Mouse (Mus musculus) left cerebral cortex, adult 11 months (tissue): ENCODE results near the gene Ipo11.
A peak's percentile ranks its signal among the peaks of the same experiment; 100 is the strongest.
"Not testable (repeated sequence)": the region's sequence is repeated elsewhere in the genome, so short reads cannot be mapped to it uniquely, and the experiment has no call there.

Experiments
- DNase-seq: peaks from one replicate; pipeline ENCODE4 v3.0.0; 2022; ENCODE audit warnings: low spot score

Gene Ipo11

DNA sequence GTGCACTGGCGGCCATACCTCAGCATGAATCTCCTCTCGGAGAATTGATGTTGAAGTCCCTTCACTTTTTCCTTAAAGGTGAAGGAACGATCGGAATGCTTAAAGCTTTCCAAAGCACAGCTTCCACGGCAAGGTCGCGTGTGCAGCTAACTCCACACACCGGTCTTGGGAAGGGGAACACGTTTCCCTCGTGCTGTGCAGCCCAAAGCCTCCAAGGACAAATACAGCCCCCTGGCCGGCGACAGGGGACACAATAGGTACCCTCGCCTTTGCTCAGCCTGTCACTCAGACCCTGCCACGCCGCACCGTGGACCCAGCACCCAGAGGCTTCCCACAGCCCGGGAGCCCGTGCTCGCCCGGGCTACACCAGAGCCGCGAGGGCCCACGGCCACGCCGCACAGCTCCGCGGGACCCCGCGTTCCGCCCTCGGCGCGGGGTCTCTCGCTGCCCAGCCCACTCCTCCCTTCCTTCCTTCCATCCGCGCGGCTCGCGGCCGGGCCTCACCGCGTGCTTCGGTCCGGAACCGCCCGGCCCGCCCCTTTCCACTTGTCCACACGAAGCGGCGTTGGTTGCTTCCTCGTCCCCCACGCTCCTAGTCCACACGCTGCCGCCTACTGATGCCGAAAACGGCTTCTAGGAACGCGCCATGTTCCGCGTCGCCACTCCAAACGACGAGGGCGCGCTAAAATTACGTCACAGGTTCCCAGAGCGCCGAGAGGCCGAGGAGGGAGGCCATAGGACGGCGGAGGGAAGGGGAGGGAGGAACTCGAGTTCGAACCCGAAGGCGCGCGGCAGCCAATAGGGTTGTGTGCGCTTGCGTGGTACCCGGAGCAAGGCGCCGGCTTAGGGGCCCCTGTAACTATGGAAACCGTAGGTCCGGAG lies at the start of gene Ipo11:
Gene Ipo11, minus strand, starts transcription at position 703 of the 882 bp plus-strand sequence.
- DNase-seq, result peak; percentile 86

DNA sequence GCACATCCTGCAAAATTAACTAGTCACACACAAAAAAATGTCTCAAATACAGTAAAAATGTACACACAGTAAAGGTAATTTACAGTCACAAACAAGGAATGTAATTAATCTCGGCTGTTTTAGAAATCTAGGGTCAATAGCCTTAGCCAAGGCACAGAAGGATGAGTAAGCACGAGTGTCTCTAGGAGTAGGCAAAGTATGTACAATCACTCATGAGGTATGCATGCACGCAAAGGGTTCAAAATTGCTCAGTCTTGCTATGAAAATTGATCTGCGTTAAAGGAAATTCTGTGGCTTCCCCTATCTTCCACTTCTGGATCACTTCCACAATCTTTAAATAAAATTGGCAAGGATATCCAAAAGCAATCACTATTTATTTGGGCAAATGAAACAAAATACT lies 24.7 kb upstream of the Ipo11 start:
- no peak for DNase-seq

DNA sequence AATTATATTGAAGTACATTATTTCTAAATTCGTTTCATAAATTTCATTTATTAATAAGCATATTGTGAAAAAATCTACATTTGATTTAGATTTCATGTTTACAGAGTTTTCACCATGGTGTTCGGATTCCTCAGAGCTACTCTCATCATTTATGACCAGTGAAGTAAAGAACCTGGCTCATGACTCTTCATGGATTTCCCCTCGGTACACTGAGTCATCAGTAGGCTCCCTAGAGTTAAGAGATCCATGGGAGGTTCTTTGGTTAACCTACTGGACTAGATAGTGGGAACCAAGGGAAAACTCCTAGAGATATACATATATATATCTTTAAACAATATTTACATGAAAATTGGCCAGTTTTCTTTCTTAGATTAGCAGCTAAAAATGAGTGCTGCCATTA lies 23.8 kb upstream of the Ipo11 start:
- no peak for DNase-seq

DNA sequence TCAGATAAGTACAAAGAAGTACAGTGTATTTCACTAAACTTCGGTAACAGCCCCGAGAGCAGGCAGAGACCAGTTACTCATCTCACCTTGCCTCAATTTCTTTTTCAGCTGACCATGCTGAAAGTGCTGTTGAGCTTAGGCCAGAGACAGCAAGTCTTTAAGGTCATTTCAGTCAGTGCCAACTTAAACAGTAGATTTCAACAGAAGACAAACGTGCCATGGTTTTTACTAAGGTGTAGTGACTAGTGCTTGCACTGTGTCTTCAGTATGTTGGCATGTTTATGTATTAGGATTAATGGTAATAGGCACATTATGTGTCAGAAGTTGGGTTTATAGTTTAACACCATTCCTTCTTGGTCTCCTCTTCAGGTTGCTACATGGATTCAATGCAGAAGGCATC lies 21.5 kb upstream of the Ipo11 start:
- no peak for DNase-seq

DNA sequence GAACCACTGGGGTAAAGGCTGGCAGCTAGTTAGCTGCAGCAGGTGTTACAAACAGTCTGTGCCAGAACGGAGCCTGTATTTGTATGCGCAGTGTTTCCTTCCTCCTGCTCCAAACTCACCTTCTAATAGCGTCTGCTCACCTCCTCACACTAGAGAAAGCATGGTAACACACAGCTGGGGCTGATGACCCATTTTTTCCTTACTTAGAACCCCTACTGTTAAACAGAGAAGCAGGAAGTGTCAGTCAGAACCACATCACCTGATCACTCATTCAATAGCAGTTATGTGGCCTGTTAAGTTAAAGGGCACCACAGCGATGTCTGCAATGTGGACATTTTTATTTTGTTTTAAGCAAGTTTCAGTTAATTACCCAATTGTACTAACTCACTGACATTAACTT lies 20.8 kb upstream of the Ipo11 start:
- no peak for DNase-seq

DNA sequence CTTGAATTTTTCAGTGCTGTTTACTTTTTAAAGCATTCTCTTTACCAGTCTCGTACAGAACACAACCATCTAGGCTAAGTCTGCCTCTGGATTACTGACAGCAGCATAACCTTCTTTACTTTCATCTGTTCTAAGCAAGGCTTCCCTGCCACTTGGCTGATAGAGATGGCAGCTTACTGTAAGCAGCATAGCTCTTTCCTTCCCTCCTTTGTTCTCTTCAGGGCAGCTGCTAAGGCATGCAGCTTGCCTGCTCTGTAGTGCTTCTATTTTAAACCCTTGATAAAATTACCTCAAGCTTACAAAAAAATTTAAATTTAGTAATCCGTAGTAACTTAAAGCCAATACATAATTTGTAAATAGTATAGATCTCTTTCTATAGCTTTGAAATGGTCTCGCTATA lies 18.1 kb upstream of the Ipo11 start:
- no peak for DNase-seq

DNA sequence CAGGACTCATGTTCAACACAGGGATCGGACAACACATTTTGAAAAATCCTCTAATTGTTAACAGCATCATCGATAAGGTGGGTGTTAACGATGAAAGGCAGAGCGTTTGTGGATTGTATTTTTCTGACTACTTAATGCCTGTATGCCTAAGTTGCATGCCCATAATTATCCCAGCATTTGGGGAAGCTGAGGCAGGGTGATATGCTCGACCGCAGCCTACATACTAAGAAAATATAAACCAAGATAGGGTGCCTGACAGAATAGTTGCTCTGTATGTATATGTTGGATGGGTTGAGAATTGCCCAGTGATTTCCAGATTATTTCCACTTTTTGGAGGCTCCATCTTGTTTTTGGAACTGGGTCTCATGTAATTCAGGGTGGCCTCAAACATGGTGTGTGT lies 10.8 kb upstream of the Ipo11 start:
- no peak for DNase-seq

DNA sequence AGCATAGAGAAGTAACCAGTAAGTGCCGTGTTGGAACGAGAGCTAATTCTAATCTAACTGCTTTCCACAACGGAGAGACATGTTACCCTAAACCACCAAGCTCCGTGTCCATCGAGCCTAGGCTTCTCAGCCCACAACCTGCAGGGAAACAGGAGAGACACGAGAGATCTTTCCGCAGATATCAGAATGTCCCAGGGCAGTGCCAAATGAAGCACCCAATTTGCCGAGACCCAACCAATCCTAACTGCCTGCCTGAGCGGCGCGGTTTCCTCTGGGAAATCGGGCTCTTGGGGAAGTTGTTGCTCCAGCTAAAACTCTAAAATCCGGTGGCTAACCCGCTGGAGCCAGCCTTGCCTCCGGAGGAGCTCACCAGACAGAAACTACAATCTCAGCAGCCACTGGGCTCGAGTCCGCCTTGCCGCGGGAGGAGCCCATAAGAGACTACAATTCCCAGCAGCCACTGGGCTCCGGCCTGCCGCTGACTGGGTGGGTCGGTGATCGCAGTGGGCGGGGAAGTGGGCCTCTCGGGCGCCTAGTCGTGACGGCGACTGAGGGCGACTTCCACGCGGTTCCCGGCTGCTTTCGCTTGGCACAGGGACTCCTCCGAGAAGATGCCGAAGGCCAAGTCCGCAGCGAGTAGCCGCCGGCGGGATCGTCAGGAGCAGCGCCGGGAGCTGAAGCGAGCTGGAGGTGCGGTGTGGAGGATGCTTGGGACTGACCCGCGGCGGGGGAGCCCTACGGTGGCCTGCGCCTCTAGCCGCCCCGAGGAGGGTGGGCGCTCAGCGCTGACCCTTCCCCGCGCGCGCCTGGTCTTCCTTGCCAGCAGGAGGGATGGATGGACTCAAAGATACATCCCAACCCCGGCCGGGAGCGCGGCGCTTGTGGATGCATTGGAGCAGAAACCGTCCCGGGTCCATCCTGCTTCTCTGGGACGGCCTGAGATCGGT lies 10.1 kb upstream of the Ipo11 start, which contains the start of gene Dimt1:
Gene Dimt1, plus strand, starts transcription at position 534 of the 947 bp plus-strand sequence.
- peak; percentile 91 for DNase-seq

DNA sequence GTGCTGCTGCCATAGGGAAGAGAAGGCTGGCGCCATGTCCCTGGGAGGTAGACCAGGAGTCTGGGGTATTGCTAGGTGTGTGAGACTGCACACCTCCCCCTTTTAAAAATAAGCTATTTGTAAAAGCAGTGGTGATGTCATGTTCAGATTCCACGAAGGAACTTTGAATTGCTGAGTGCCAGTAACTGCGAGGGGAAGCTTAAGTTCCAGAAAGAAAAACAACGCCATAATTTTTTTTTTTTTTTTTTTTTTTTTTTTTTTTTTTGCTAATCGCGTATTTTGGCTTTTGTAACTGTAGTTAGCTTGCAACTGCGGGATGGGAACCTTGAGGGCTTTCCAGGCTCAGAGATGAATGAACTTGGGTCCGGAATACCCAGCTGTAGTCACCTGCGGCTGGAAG lies 8.8 kb upstream of the Ipo11 start:
- no peak for DNase-seq

DNA sequence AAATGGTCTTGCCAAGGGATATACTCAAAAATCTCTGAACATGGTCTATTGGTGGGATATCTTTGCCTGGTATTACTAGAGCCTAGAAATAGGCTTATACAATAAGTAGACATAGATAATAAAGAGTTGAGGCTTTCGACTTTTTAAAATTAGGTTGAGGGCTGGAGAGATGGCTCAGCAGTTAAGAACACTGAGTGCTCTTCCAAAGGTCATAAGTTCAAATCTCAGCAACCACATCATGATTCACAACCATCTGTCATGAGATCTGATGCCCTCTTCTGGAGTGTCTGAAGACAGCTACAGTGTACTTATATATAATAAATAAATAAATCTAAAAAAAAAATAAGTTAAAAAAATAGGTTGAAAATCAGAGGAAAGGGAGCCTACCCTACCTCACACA lies 6.0 kb upstream of the Ipo11 start:
- no peak for DNase-seq

DNA sequence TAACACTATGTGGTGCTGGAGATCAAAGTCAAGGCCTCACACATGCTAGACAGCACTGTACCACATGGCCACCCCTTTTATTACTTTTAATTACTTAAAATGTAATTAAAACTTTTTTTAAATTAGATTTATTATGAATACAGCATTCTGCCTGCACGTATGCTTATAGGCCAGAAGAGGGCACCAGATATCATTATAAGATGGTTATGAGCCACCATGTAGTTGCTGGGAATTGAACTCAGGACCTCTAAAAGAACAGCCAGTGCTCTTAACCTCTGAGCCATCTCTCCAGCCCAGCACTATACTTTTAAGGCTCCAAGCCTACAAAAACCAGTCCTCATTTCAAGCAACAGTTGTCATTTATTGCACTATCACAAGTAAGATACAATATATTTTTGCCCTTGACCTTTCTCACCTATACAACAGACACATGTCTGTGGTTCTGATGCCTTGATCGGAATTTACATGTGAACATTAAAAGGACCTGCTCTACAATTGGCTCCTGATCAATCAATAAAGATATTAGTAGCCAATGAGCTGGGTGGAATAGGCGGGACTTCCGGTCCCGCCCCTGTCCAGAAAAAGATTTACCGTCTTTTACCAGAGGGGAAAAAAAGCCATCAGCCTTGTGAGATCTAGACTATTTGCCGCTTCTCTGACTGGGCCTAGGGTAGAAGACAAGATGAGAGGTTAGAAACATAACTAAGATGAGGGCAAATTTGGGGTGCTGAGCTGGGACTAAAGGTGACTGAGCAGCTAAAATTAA lies 4.6 kb upstream of the Ipo11 start:
- no peak for DNase-seq

DNA sequence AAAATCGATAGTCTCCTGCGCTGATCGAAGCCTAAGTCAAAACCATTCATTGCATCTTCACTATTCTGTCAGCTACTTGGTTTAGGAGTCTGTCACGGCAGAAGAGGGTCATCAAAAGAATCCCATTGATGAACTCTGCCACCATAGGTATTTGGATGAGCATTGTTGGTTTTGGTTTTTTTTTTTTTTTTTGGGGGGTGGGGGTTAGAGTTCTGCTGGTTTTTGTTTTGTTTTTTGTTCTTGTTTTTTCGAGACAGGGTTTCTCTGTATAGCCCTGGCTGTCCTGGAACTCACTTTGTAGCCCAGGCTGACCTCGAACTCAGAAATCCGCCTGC lies 347 bp upstream of the Ipo11 start:
- DNase-seq, result no peak

DNA sequence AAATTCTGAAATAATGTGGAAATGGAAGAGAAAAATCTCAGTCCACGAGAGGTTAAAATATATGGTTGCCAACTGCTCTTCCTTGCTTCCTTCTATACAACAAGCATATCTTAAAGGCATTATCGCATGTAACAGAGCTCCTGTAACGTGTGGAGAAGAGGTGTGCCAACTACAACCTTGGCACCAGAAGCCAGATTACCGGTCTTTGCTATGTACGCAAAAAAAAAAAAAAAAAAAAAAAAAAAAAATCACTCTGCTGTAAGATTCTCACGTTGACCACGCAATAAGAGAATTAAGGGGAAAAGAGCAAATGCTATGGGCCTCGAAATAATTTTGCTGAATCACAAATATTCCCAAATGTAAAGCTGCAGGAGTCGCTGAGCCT lies 895 bp downstream of the Ipo11 start:
- DNase-seq, result no peak

DNA sequence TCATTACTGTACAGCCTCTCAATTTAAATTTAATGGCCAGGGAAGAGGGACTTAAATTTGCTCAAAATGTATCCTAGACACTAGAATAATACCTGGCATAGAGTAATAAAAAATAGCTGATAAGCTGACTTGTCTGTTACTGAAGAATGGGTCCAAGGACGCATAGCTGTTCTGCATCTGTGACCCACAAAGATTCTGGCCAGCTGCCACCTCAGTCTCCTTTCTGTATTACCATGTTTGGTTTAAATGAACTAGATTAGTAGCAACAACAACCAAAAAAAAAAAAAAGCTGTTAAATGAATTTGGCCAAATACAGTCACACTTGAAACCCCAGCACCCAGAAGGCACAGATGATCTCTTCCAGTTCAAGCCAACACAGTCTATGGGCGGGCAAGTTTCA lies 7.6 kb downstream of the Ipo11 start:
- DNase-seq, result no peak

DNA sequence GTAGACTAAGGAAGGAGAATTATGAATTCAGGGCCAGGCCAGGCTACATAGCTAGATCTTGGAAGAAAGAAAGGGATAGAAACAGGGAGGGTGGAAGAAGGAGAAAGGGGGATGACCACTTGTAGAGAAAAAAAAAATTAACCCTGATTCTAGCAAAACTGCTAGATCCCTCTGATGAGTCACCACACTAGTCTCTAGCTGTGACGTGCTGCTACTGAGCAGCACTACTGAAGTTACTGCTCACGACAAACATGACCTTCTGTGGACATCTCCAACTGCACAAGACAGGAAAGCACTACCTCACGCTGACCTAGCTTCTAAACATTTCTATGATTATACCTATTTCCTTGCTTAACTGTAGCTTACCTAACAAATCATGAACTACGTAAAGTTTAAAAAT lies 8.5 kb downstream of the Ipo11 start:
- no peak for DNase-seq

DNA sequence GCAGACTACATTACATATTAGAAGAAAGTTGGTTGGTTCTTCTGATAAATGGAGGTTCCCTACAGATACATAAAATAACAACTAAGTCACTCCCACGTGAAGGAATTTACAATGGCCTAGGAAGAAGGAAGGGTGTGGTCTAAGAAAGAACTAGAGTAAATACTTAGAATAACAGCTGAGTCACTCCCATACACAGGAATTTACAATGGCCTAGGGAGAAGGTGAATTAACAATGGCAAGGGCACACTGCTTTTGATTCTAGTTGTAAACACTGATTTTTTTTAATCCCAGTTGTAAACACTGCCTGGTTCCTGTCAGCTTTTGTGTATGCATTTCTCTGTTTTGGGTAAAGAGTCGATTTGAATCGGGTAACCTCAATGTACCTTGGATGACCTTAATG lies 10.8 kb downstream of the Ipo11 start:
- DNase-seq, result not testable (repeated sequence)

DNA sequence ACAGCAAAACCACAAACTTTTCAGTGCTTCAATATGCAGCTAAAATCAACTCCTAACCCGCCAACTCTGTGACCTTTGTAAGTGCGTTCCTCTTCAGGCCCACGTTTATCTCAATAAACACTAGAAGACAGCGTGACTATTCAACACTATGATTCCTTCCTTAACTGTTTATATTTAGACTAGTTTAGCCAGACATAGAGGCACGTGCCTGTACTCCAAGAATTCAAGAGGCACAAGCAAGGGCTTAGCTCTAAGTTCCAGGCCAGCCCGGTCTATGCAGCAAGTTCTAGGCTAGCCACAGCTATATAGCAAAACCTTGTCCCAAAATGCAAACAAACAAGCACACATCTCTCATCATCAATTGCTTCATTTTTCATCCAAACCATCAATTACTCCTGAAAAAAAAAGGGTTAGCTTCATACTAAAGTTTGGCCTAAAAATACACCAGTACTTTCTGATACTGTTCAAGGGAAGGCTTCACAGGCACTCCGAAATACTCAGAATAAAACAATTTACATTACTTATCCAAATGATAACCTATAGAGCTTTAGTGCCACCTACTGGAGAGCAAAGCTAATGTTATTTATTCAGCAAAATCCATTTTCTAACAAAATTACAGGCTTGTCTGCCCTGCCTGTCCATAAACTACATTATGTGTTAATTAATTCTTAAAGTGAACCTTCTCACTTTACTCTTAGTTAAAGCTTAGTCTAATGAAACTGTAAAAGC lies 18.3 kb downstream of the Ipo11 start:
- DNase-seq, result peak; percentile 17

DNA sequence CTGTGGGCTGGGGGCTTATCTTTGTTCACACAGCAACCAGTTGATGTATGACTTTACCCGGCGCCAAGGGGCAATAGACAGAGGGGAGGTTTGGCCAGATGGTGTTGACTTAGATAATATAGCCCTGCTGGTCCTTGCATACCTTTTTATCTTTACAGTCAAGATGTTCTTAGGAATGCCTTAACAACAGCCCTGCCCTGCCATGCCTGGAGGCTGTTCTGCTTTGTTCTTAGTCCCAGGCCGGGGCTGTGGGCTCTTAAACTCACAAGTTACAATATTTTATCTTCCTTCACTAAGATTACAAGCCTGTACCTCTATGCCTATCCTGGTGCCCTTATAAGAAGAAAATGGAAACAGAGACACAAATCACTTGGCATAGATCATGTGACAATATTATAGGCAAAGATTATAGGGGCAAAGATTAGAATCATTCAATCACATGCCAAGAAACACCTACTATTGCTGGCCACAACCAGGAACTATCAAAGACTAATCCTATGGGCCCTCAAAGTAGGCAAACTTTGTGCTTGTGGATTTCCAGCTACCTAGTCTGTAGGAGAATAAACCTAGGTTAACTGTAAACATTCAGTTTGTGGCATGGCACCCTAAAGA lies 23.5 kb downstream of the Ipo11 start:
- no peak for DNase-seq

DNA sequence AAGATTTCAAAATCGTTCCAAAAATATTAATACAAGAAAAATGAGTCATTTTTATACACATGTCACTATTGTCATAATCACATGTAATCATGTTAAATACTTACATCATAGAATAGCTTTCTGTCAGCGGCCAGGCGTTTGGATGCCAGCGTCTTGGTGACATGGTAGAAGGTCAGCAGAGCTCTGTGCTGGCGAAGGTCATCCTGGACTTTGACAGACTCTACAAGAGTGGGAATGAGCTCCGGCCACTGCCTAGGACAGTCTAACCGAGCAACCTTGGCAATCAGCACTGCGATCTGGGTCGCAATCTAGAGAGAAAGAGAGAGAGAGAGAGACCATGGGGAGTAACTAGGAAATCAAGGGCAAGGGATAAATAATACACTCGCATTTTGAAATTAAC lies 26.7 kb downstream of the Ipo11 start:
- DNase-seq, result no peak

DNA sequence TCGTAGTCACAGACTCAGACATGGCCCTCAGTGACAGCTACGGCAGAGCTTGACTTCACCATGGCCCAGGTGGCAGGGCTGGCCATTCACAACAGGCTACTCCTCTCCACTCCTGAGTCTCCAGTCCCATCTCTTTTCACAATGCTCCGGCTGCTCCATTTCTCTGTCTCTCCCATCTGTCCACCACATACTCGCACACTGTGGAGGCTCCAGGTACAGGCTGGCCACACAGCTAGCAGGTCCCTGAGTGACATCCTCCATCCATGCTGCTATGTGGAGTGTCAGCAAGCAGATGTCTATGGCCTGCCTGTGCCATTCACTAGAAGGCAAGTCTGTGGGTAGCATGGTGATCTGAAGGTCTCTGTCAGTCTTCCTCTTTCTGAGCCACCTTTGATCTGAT lies 29.5 kb downstream of the Ipo11 start:
- no peak for DNase-seq

DNA sequence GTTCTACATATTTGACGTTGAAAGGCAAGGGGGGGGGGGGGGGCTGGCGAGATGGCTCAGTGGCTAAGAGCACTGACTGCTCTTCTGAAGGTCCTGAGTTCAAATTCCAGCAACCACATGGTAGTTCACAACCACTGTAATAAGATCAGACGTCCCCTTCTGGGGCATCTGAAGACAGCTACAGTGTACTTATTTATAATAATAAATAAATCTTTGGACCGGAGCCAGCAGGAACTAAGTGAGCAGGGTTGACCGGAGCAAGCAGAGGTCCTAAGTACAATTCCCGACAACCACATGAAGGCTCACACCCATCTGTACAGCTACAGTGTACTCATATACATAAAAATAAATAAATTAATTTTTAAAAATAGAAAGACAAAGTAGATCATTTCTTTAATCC lies 31.6 kb downstream of the Ipo11 start:
- not testable (repeated sequence) for DNase-seq
